Mouse (Mus musculus) limb, embryonic 14.5 days (tissue): ENCODE measurements around the gene Rgsl1. TPM values are rescaled to one million over a fixed set of nuclear protein-coding genes. Genes with fewer than 3 reads are reported as not detected.
"Not testable (repeated sequence)": the region's sequence is repeated elsewhere in the genome, so short reads cannot be mapped to it uniquely, and the experiment has no call there.

ENCODE experiments used
- ATAC-seq: fragments of 200-750 bp; cut with Nextera tagmentation; 2 replicates; pipeline ENCODE4 v1.8.0; 2017; ENCODE audit warnings: low read depth, moderate number of reproducible peaks, moderate TSS enrichment; ENCODE audit not compliant: low FRiP score
- DNase-seq: peaks from one replicate; pipeline ENCODE4 v3.0.0-alpha.2; 2015; ENCODE audit warnings: low spot score
- H3K27ac ChIP-seq: fragments of 300-500 bp; sonication (generic); replicated peaks from 2 replicates; pipeline ENCODE4 v1.5.1; 2014; ENCODE audit warnings: low read depth, mild to moderate bottlenecking, low read length, moderate library complexity, mixed read lengths
- H3K27me3 ChIP-seq: fragments of 300-500 bp; sonication (generic); 2 replicates; pipeline ENCODE4 v1.6.1; 2014; ENCODE audit warnings: low read length, mixed read lengths; ENCODE audit not compliant: control insufficient read depth, insufficient read depth
- H3K36me3 ChIP-seq: fragments of 300-500 bp; sonication (generic); 2 replicates; pipeline ENCODE4 v1.6.1; 2014; ENCODE audit warnings: mild to moderate bottlenecking, low read length, moderate library complexity, mixed read lengths; ENCODE audit not compliant: control insufficient read depth, insufficient read depth
- H3K4me1 ChIP-seq: fragments of 300-500 bp; sonication (generic); 2 replicates; pipeline ENCODE4 v1.6.1; 2014; ENCODE audit warnings: antibody characterized with exemption, low read length, mixed read lengths; ENCODE audit not compliant: control insufficient read depth, insufficient read depth
- H3K4me2 ChIP-seq: fragments of 300-500 bp; sonication (generic); replicated peaks from 2 replicates; pipeline ENCODE4 v1.6.1; 2014; ENCODE audit warnings: low read depth, mild to moderate bottlenecking, low read length, moderate library complexity; ENCODE audit not compliant: severe bottlenecking
- H3K4me3 ChIP-seq: fragments of 300-500 bp; sonication (generic); replicated peaks from 2 replicates; pipeline ENCODE4 v1.5.1; 2014; ENCODE audit warnings: low read length
- H3K9ac ChIP-seq: fragments of 300-500 bp; sonication (generic); 2 replicates; pipeline ENCODE4 v1.6.1; 2014; ENCODE audit warnings: mild to moderate bottlenecking, low read depth, low read length, moderate library complexity; ENCODE audit not compliant: severe bottlenecking
- H3K9me3 ChIP-seq: fragments of 300-500 bp; sonication (generic); 2 replicates; pipeline ENCODE4 v1.6.1; 2016; ENCODE audit warnings: low read length; ENCODE audit not compliant: control insufficient read depth
- POLR2A ChIP-seq: fragments of 200-500 bp; IDR thresholded peaks from 2 replicates; pipeline ENCODE4 v1.8.0; 2012; ENCODE audit warnings: inconsistent platforms, mild to moderate bottlenecking, moderate library complexity, borderline replicate concordance; ENCODE audit not compliant: insufficient read depth, insufficient read length; ENCODE audit errors: extremely low read depth
- WGBS: fragments of 180-500 bp; shearing (Covaris S2); extraction: QIAGEN DNeasy Blood & Tissue Kit; methylation state at CpG from one replicate; pipeline ENCODE4 v1.1.7; 2014; 5-methylcytosine and 5-hydroxymethylcytosine counted together
- polyA plus RNA-seq, 2 experiments: library from polyadenylated mRNA; depleted of rRNA in 1 of 2; stranded (reverse) in 1 of 2; unstranded in 1 of 2; fragments of >200 nt; fragmentation: Nextera tagmentation in 1 of 2; extraction: Ambion mirVana in 1 of 2; gene quantifications; 2 replicates each; pipeline versions ENCODE4 v1.2.1 to v1.2.3; 2012 to 2014

Rgsl1 gene
- polyA plus RNA-seq, 2 experiments = 0.15 TPM; not detected in 1

- H3K36me3 ChIP-seq = no peaks in the 10 kb centered on the region
- DNase-seq = no peak
- no peak within 1 kb of the TSS for H3K27ac ChIP-seq
- no peak within 1 kb of the TSS for H3K4me3 ChIP-seq
- no peaks in the 10 kb centered on the region for H3K4me1 ChIP-seq
- no peak for TF ChIP-seq POLR2A
- no peak within 1 kb of the TSS for H3K9ac ChIP-seq
- ATAC-seq = no peak
- no peak within 1 kb of the TSS for H3K4me2 ChIP-seq
- no peaks in the 10 kb centered on the region for H3K27me3 ChIP-seq
- H3K9me3 ChIP-seq = no peaks in the 10 kb centered on the region
- WGBS = 83% methylated on average over 6 of the region's 6 CpGs
Measured at GRCm38 (mm10) chr1:153874045-153874444, 30.1 kb upstream of the Rgsl1 start, which contains the start of gene Teddm1b. Teddm1b (plus strand) TSS chr1:153874345.

- Histone ChIP-seq H3K27me3 (no peaks in the 10 kb centered on the region), H3K36me3 (no peaks in the 10 kb centered on the region), H3K4me2 (no peak overlapping the region), H3K27ac (no peak overlapping the region), H3K4me1 (no peaks in the 10 kb centered on the region), H3K9ac (no peak overlapping the region), H3K4me3 (no peak overlapping the region), H3K9me3 (no peaks in the 10 kb centered on the region)
- DNase-seq (peak; percentile 5), ATAC-seq (no peak)
- no peak for TF ChIP-seq POLR2A
- WGBS = 62% methylated on average over 8 of the region's 8 CpGs
Measured at GRCm38 (mm10) chr1:153855946-153856345, 12.0 kb upstream of the Rgsl1 start.

DNA sequence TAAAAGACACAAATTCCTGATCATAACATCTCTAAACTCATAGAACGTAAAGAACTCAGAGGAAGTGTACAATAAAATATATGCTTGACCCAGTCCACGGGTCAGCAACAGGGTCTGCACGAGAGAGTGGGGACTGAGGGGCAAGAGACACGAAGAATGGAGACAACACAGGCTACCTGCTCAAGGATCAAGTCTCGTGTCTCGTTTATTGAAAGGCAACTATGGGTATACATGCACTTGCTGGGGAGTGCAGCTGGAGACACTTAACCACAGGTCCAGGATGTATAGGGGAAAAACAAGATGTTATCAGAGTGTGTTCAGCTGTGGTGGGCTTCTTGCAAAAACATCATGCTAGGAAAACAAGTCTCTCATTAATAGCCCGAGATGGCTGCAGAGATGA is 8.8 kb upstream of the Rgsl1 start:
- H3K27ac ChIP-seq, H3K4me1 ChIP-seq, H3K27me3 ChIP-seq, H3K36me3 ChIP-seq, ATAC-seq, DNase-seq, H3K4me3 ChIP-seq, H3K4me2 ChIP-seq, H3K9me3 ChIP-seq, H3K9ac ChIP-seq: not testable (repeated sequence)
- 83% methylated on average over 7 of the region's 7 CpGs for WGBS

DNA sequence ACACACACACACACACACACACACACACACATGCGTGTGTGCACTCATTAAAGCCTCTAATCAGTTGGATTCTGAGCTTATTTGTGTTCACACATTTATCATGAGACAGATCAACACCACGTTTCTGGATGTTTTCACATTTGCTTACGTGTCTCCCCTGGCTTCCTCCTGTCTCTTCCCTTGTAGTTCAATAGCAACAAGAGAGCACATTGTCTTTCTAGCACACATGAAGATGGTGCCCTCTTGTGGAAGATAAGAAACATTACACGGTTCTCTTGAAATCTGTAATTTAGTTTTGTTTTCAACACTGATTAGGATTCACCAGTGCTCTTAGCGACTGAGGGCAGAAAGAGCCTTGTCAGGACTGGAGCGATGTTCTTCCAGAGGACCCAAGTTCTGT is 2.9 kb upstream of the Rgsl1 start:
- H3K9ac ChIP-seq = no peak overlapping the region
- H3K27ac ChIP-seq = no peak overlapping the region
- no peak overlapping the region for H3K4me3 ChIP-seq
- no peaks in the 10 kb centered on the region for H3K27me3 ChIP-seq
- no peaks in the 10 kb centered on the region for H3K4me1 ChIP-seq
- no peak for ATAC-seq
- TF ChIP-seq POLR2A = no peak
- H3K4me2 ChIP-seq = no peak overlapping the region
- DNase-seq = peak; percentile 55
- H3K36me3 ChIP-seq = no peaks in the 10 kb centered on the region
- 33% methylated on average over 6 of the region's 6 CpGs for WGBS
- no peaks in the 10 kb centered on the region for H3K9me3 ChIP-seq

DNA sequence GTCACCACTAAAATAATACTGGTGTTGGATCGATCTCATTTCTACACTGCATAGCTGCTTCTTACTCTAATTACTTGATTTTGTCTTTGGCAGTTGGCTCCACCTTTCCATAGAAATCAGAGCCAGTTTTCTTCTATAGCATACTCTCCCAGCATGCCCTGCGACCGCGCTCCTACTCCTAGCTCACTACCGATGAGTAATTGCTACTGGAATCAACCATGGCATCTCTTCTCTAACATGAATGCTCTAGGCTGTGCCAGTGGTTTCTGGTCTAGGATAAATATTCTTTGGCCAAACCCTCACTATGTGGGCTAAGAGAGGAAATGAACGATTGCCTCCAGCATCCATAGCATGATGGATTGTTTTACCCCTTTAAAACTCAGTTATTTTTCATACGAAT is 2.5 kb upstream of the Rgsl1 start:
- ATAC-seq = no peak
- no peak overlapping the region for H3K27ac ChIP-seq
- H3K4me1 ChIP-seq = no peaks in the 10 kb centered on the region
- no peak for TF ChIP-seq POLR2A
- 88% methylated on average over 7 of the region's 7 CpGs for WGBS
- H3K9me3 ChIP-seq = no peaks in the 10 kb centered on the region
- no peak for DNase-seq
- H3K4me2 ChIP-seq = no peak overlapping the region
- no peak overlapping the region for H3K9ac ChIP-seq
- no peak overlapping the region for H3K4me3 ChIP-seq
- H3K27me3 ChIP-seq = no peaks in the 10 kb centered on the region
- H3K36me3 ChIP-seq = no peaks in the 10 kb centered on the region

- Histone ChIP-seq H3K4me3 (no peak overlapping the region), H3K4me2 (no peak overlapping the region), H3K9ac (no peak overlapping the region), H3K9me3 (no peaks in the 10 kb centered on the region), H3K4me1 (no peaks in the 10 kb centered on the region), H3K36me3 (no peaks in the 10 kb centered on the region), H3K27ac (no peak overlapping the region), H3K27me3 (no peaks in the 10 kb centered on the region)
- TF ChIP-seq POLR2A = no peak
- no peak for ATAC-seq
- WGBS = 78% methylated on average over 11 of the region's 11 CpGs
- no peak for DNase-seq
Measured at GRCm38 (mm10) chr1:153842121-153842740, 1.7 kb downstream of the Rgsl1 start.
